Mouse (Mus musculus): ENCODE results near the gene Arl3. TPM values are rescaled to one million over a fixed set of nuclear protein-coding genes. Genes with fewer than 3 reads are reported as not detected.

Gene Arl3
- polyA plus RNA-seq, 1 experiment from 2014 or later = 91.8 TPM

- Histone ChIP-seq H3K4me2 (no peak overlapping the region), H3K27me3 (no peaks in the 10 kb centered on the region), H3K27ac (no peak overlapping the region), H3K9me3 (replicated peaks) (no peaks in the 10 kb centered on the region), H3K36me3 (peaks cover 18% of the 10 kb centered on the region), H3K9ac (no peak overlapping the region), H3K4me1 (replicated peaks) (peaks cover 16% of the 10 kb centered on the region), H3K4me3 (no peak overlapping the region)
- ATAC-seq (replicated peaks; ENCODE audit: insufficient number of reproducible peaks, insufficient read depth, low FRiP score, low read depth) = no peak
- 74% methylated on average over 8 of the region's 8 CpGs for WGBS
These were observed 15.0 kb downstream of the Arl3 start for GRCm38 (mm10) chr19:46558009-46558408.

- Histone ChIP-seq H3K27ac (no peak overlapping the region), H3K4me2 (no peak overlapping the region), H3K4me3 (no peak overlapping the region), H3K9ac (no peak overlapping the region), H3K36me3 (peaks cover 38% of the 10 kb centered on the region), H3K4me1 (replicated peaks) (peaks cover 7% of the 10 kb centered on the region), H3K27me3 (no peaks in the 10 kb centered on the region), H3K9me3 (replicated peaks) (no peaks in the 10 kb centered on the region)
- WGBS = 27% methylated on average over 11 of the region's 11 CpGs
- ATAC-seq (replicated peaks; ENCODE audit: insufficient number of reproducible peaks, insufficient read depth, low FRiP score, low read depth) = no peak
These were observed 19.4 kb downstream of the Arl3 start for GRCm38 (mm10) chr19:46553541-46553955.

GRCm38 (mm10) chr19:46552496-46552895 lies 20.5 kb downstream of the Arl3 start:
- Histone ChIP-seq H3K27ac (no peak overlapping the region), H3K4me2 (no peak overlapping the region), H3K9me3 (replicated peaks) (no peaks in the 10 kb centered on the region), H3K27me3 (no peaks in the 10 kb centered on the region), H3K36me3 (peaks cover 38% of the 10 kb centered on the region), H3K9ac (no peak overlapping the region), H3K4me1 (replicated peaks) (peaks cover 7% of the 10 kb centered on the region), H3K4me3 (no peak overlapping the region)
- no peak for ATAC-seq (replicated peaks; ENCODE audit: insufficient number of reproducible peaks, insufficient read depth, low FRiP score, low read depth)
- 74% methylated on average over 3 of the region's 4 CpGs for WGBS

GRCm38 (mm10) chr19:46550385-46550784 lies 22.6 kb downstream of the Arl3 start:
- H3K4me3 ChIP-seq = no peak overlapping the region
- H3K9me3 ChIP-seq (replicated peaks) = no peaks in the 10 kb centered on the region
- H3K27ac ChIP-seq = no peak overlapping the region
- ATAC-seq (replicated peaks; ENCODE audit: insufficient number of reproducible peaks, insufficient read depth, low FRiP score, low read depth) = no peak
- H3K9ac ChIP-seq = no peak overlapping the region
- 86% methylated on average over 4 of the region's 4 CpGs for WGBS
- peaks cover 7% of the 10 kb centered on the region for H3K4me1 ChIP-seq (replicated peaks)
- H3K27me3 ChIP-seq = no peaks in the 10 kb centered on the region
- H3K4me2 ChIP-seq = no peak overlapping the region
- H3K36me3 ChIP-seq = peaks cover 25% of the 10 kb centered on the region

- H3K27me3 ChIP-seq = no peaks in the 10 kb centered on the region
- WGBS = 74% methylated on average over 10 of the region's 10 CpGs
- no peaks in the 10 kb centered on the region for H3K4me1 ChIP-seq (replicated peaks)
- no peak overlapping the region for H3K4me2 ChIP-seq
- H3K9ac ChIP-seq = no peak overlapping the region
- no peak for ATAC-seq (replicated peaks; ENCODE audit: insufficient number of reproducible peaks, insufficient read depth, low FRiP score, low read depth)
- no peak overlapping the region for H3K27ac ChIP-seq
- no peak overlapping the region for H3K4me3 ChIP-seq
- peaks cover 20% of the 10 kb centered on the region for H3K36me3 ChIP-seq
- no peaks in the 10 kb centered on the region for H3K9me3 ChIP-seq (replicated peaks)
These were observed 24.9 kb downstream of the Arl3 start for GRCm38 (mm10) chr19:46548110-46548509.

GRCm38 (mm10) chr19:46547565-46547964 lies 25.4 kb downstream of the Arl3 start:
- H3K36me3 ChIP-seq = peaks cover 20% of the 10 kb centered on the region
- no peaks in the 10 kb centered on the region for H3K27me3 ChIP-seq
- H3K4me1 ChIP-seq (replicated peaks) = no peaks in the 10 kb centered on the region
- no peaks in the 10 kb centered on the region for H3K9me3 ChIP-seq (replicated peaks)
- H3K27ac ChIP-seq = no peak overlapping the region
- H3K4me3 ChIP-seq = no peak overlapping the region
- 0 out of 2 replicates have a peak, but pooled peaks have one; percentile 60 for ATAC-seq (replicated peaks; ENCODE audit: insufficient number of reproducible peaks, insufficient read depth, low FRiP score, low read depth)
- H3K9ac ChIP-seq = no peak overlapping the region
- 72% methylated on average over 6 of the region's 6 CpGs for WGBS
- no peak overlapping the region for H3K4me2 ChIP-seq

GRCm38 (mm10) chr19:46542750-46543149 lies 30.2 kb downstream of the Arl3 start:
- Histone ChIP-seq H3K4me2 (no peak overlapping the region), H3K9me3 (replicated peaks) (no peaks in the 10 kb centered on the region), H3K4me3 (no peak overlapping the region), H3K9ac (no peak overlapping the region), H3K27ac (no peak overlapping the region), H3K4me1 (replicated peaks) (no peaks in the 10 kb centered on the region), H3K27me3 (no peaks in the 10 kb centered on the region), H3K36me3 (peaks cover 13% of the 10 kb centered on the region; the same call in 1 of the 2 replicates)
- no peak for ATAC-seq (replicated peaks; ENCODE audit: insufficient number of reproducible peaks, insufficient read depth, low FRiP score, low read depth)
- WGBS = 85% methylated on average over 8 of the region's 8 CpGs

GRCm38 (mm10) chr19:46538213-46538612 lies 34.8 kb downstream of the Arl3 start:
- Histone ChIP-seq H3K36me3 (peaks cover 13% of the 10 kb centered on the region; the same call in 1 of the 2 replicates), H3K27me3 (no peaks in the 10 kb centered on the region), H3K9ac (no peak overlapping the region), H3K4me3 (no peak overlapping the region), H3K9me3 (replicated peaks) (no peaks in the 10 kb centered on the region), H3K27ac (no peak overlapping the region), H3K4me2 (no peak overlapping the region), H3K4me1 (replicated peaks) (peaks cover 4% of the 10 kb centered on the region)
- 81% methylated on average over 6 of the region's 6 CpGs for WGBS
- ATAC-seq (replicated peaks; ENCODE audit: insufficient number of reproducible peaks, insufficient read depth, low FRiP score, low read depth) = no peak

- no peak overlapping the region for H3K9ac ChIP-seq
- ATAC-seq (replicated peaks; ENCODE audit: insufficient number of reproducible peaks, insufficient read depth, low FRiP score, low read depth) = no peak
- no peak overlapping the region for H3K27ac ChIP-seq
- WGBS = 94% methylated on average over 9 of the region's 9 CpGs
- no peak overlapping the region for H3K4me2 ChIP-seq
- peaks cover 13% of the 10 kb centered on the region; the same call in 1 of the 2 replicates for H3K36me3 ChIP-seq
- no peaks in the 10 kb centered on the region for H3K27me3 ChIP-seq
- H3K4me3 ChIP-seq = no peak overlapping the region
- peaks cover 13% of the 10 kb centered on the region for H3K4me1 ChIP-seq (replicated peaks)
- H3K9me3 ChIP-seq (replicated peaks) = no peaks in the 10 kb centered on the region
These were observed 35.6 kb downstream of the Arl3 start for GRCm38 (mm10) chr19:46537357-46537756.

- Histone ChIP-seq H3K9me3 (replicated peaks) (no peaks in the 10 kb centered on the region), H3K4me3 (no peak overlapping the region), H3K36me3 (no peaks in the 10 kb centered on the region), H3K27ac (no peak overlapping the region), H3K9ac (no peak overlapping the region), H3K4me1 (replicated peaks) (peaks cover 40% of the 10 kb centered on the region), H3K4me2 (no peak overlapping the region), H3K27me3 (no peaks in the 10 kb centered on the region)
- ATAC-seq (replicated peaks; ENCODE audit: insufficient number of reproducible peaks, insufficient read depth, low FRiP score, low read depth) = no peak
- 51% methylated on average over 6 of the region's 6 CpGs for WGBS
These were observed 38.4 kb downstream of the Arl3 start for GRCm38 (mm10) chr19:46534542-46535098.

- 85% methylated on average over 5 of the region's 5 CpGs for WGBS
- Histone ChIP-seq H3K27ac (peak overlapping the region; percentile 98; the same call in 1 of the 2 replicates), H3K4me1 (replicated peaks) (peaks cover 51% of the 10 kb centered on the region)
These were observed 39.5 kb downstream of the Arl3 start for GRCm38 (mm10) chr19:46533525-46533924.

GRCm38 (mm10) chr19:46533066-46533465 lies 39.9 kb downstream of the Arl3 start:
- peaks cover 56% of the 10 kb centered on the region for H3K4me1 ChIP-seq (replicated peaks)
- H3K4me3 ChIP-seq = no peak overlapping the region
- no peaks in the 10 kb centered on the region for H3K36me3 ChIP-seq
- peak overlapping the region; percentile 98 for H3K27ac ChIP-seq
- no peaks in the 10 kb centered on the region for H3K27me3 ChIP-seq
- H3K4me2 ChIP-seq = no peak overlapping the region
- no peaks in the 10 kb centered on the region for H3K9me3 ChIP-seq (replicated peaks)
- ATAC-seq (replicated peaks; ENCODE audit: insufficient number of reproducible peaks, insufficient read depth, low FRiP score, low read depth) = no peak
- no peak overlapping the region for H3K9ac ChIP-seq
- WGBS = 49% methylated on average over 4 of the region's 4 CpGs

More at GRCm38 (mm10) chr19:46533525-46533924, 39.5 kb downstream of the Arl3 start:
- Histone ChIP-seq H3K36me3 (no peaks in the 10 kb centered on the region), H3K9me3 (replicated peaks) (no peaks in the 10 kb centered on the region), H3K4me2 (no peak overlapping the region), H3K27me3 (no peaks in the 10 kb centered on the region), H3K4me3 (no peak overlapping the region), H3K9ac (no peak overlapping the region)
- no peak for ATAC-seq (replicated peaks; ENCODE audit: insufficient number of reproducible peaks, insufficient read depth, low FRiP score, low read depth)
